Mouse (Mus musculus) stomach, postnatal 0 days (tissue): ENCODE measurements around the gene Gpr89.

Experiments used
- CTCF ChIP-seq: IDR thresholded peaks from 2 replicates; pipeline ENCODE4 v1.5.1; 2016; ENCODE audit warnings: antibody characterized with exemption, low read depth, mild to moderate bottlenecking, moderate library complexity
- EP300 ChIP-seq: optimal IDR thresholded peaks from 2 replicates; pipeline ENCODE3; 2016; ENCODE audit warnings: antibody characterized with exemption

DNA sequence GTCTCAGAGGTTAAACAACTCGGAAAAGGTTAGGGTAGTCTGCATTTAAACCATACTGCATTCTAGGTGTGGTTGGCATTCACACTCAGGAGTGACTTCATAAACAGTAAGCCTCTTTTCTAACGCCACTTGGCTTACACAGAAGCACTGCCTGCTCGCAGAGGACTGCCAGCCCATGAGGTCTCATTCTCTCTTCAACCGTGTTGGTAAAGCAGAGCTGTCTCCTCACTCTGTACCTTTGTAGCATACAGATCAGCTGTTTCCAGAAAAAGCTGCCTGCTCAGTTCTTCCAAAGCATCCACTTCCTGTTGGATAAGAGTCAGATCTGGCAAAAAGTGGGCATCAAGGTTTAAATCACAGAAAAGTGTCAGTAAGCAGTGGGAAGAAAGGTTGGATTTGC lies 24.8 kb downstream of the Gpr89 start:
- TF ChIP-seq CTCF (no peak), EP300 (no peak)
